Mouse (Mus musculus) adrenal gland, postnatal 14 days (tissue): ENCODE measurements around the gene BC055324. TPM values are rescaled to one million over a fixed set of nuclear protein-coding genes. Genes with fewer than 3 reads are reported as not detected.

Experiments
- DNase-seq: peaks from one replicate; pipeline ENCODE4 v3.0.0; 2021; ENCODE audit warnings: mixed read lengths
- total RNA-seq: library from RNA; stranded (reverse); gene quantifications from 2 replicates; pipeline ENCODE4 v1.2.3, GENCODE M21; 2021

The BC055324 gene
- total RNA-seq, 1 experiment from 2014 or later: 3.1 TPM

- no peak for DNase-seq
Observed at GRCm38 (mm10) chr1:163953396-163953795, 41.2 kb downstream of the BC055324 start.

- DNase-seq: no peak
Observed at GRCm38 (mm10) chr1:163942056-163942455, 52.5 kb downstream of the BC055324 start.

- peak; percentile 39 for DNase-seq
Observed at GRCm38 (mm10) chr1:163934591-163934990, 60.0 kb downstream of the BC055324 start.

GRCm38 (mm10) chr1:163931801-163932200 lies 62.8 kb downstream of the BC055324 start:
- no peak for DNase-seq

GRCm38 (mm10) chr1:163930458-163930794 lies 64.2 kb downstream of the BC055324 start:
- DNase-seq: no peak

- peak; percentile 94 for DNase-seq
Observed at GRCm38 (mm10) chr1:163929636-163930457, 64.7 kb downstream of the BC055324 start.

- no peak for DNase-seq
Observed at GRCm38 (mm10) chr1:163928846-163929245, 65.8 kb downstream of the BC055324 start, which contains the start of gene Scyl3. Scyl3 (plus strand) TSS chr1:163929100.

GRCm38 (mm10) chr1:163924093-163924492 lies 70.5 kb downstream of the BC055324 start:
- no peak for DNase-seq

- no peak for DNase-seq
Observed at GRCm38 (mm10) chr1:163917349-163918160, 77.0 kb downstream of the BC055324 start.

GRCm38 (mm10) chr1:163911981-163912380 lies 82.6 kb downstream of the BC055324 start:
- no peak for DNase-seq

- DNase-seq: no peak
Observed at GRCm38 (mm10) chr1:163910785-163911184, 83.8 kb downstream of the BC055324 start.

GRCm38 (mm10) chr1:163910343-163910742 lies 84.3 kb downstream of the BC055324 start:
- DNase-seq: peak; percentile 54

- no peak for DNase-seq
Observed at GRCm38 (mm10) chr1:163908389-163908788, 86.2 kb downstream of the BC055324 start.

- no peak for DNase-seq
Observed at GRCm38 (mm10) chr1:163907007-163907811, 87.4 kb downstream of the BC055324 start.

- no peak for DNase-seq
Observed at GRCm38 (mm10) chr1:163903411-163903810, 91.2 kb downstream of the BC055324 start.

GRCm38 (mm10) chr1:163900168-163900567 lies 94.4 kb downstream of the BC055324 start:
- no peak for DNase-seq

- no peak for DNase-seq
Observed at GRCm38 (mm10) chr1:163899575-163899974, 95.0 kb downstream of the BC055324 start.

- DNase-seq: no peak
Observed at GRCm38 (mm10) chr1:163898291-163898764, 96.3 kb downstream of the BC055324 start.
